In the genomic region with DNA sequence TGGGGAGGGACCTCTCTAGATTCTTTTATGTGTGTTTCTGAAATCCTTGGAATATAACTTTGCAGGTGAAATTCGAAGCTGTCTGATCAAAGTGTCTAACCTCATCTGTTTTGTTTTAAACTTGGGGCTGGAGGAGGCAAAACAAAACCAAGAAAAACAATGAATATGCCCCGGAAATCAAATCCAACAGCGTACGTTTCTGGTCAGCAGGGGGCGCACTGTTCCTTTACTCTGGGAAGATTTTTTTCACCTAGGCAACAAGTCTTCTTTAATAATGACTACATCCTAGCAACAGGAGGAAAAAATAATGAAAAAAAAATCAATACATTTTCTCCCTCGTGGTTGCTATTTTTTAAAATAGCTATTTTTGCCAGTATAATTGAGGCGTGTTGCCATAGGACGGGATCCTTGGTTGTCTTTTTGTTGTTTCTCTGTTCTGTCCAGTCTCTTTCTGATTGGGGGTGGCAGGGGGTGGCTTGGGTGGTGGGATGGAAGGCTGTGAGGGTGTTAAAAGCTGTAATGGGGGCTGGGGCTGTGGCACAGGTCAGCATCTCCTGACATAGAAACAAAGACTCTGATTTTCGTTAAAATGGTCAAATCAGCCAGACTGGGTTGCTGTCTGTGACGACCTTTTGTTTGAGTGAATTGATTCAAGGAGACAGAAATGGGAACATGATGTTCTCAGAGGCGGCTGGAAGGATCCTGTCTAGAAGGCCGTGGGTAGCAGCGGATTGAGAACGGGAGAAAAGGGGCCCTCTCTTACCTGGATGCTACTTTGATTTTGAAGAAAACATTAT, we compare ENCODE assay signal across 9 mouse cellular contexts. TPM values are rescaled to one million over a fixed set of nuclear protein-coding genes. Genes with fewer than 3 reads are reported as not detected.
DNase-seq lines count a peak whose midpoint lies in the region; ATAC-seq and TF ChIP-seq lines count a peak whose summit lies in the region.
"Had no signal": no experiment of that assay in that cellular context is flagged by ENCODE, and none has a peak within 500 bp of the region (broad histone marks: within the 10 kb centered on the region; RNA-seq: fewer than 3 reads in every experiment).

No protein-coding gene starts in this region.

- no peak overlapping the region for H3K4me2 ChIP-seq in heart, postnatal 0 days (ENCODE audit: low read depth, low read length)

- H3K36me3 ChIP-seq in ES-Bruce4 (ENCODE audit: control insufficient read depth, insufficient read depth, low read length, poor library complexity, severe bottlenecking): no peaks in the 10 kb centered on the region
- no peaks in the 10 kb centered on the region for H3K36me3 ChIP-seq in heart, postnatal 0 days (replicated peaks; ENCODE audit: control insufficient read depth, insufficient read depth, low read length)

- peak; percentile 48 to 54 for DNase-seq in adrenal gland, postnatal 4 days (ENCODE audit: low spot score in 2 of 2)
- peak; percentile 76 for DNase-seq in fibroblast of lung, adult 2 months (ENCODE audit: low read depth)
- DNase-seq in heart, postnatal 0 days (ENCODE audit: low spot score): peak; percentile 71
- DNase-seq in layer of hippocampus, adult 8-10 months (ENCODE audit: low spot score in 2 of 2): peak; percentile 69 to 89
- peak; percentile 86 for DNase-seq in lung, postnatal 36 days
- peak; percentile 84 to 90 for DNase-seq in right cerebral cortex, postnatal 10 days (ENCODE audit: low spot score in 2 of 2)
- DNase-seq in urinary bladder, postnatal 36 days (ENCODE audit: low spot score in 2 of 2): peak; percentile 63 to 69

- no peak overlapping the region for H3K27ac ChIP-seq in ES-Bruce4 (ENCODE audit: insufficient read depth, low read length)
- H3K27ac ChIP-seq in heart, postnatal 0 days (ENCODE audit: low read depth): no peak overlapping the region

- no peak overlapping the region for H3K9ac ChIP-seq in ES-Bruce4 (ENCODE audit: low read depth, poor library complexity, severe bottlenecking)
- no peak overlapping the region for H3K9ac ChIP-seq in heart, postnatal 0 days (replicated peaks; ENCODE audit: low read depth, low read length)

- H3K9me3 ChIP-seq in ES-Bruce4 (replicated peaks; ENCODE audit: control insufficient read depth, insufficient read depth, low read length, poor library complexity, severe bottlenecking): no peaks in the 10 kb centered on the region
- no peaks in the 10 kb centered on the region for H3K9me3 ChIP-seq in heart, postnatal 0 days (replicated peaks; ENCODE audit: control insufficient read depth, low read length)

- H3K4me3 ChIP-seq in ES-Bruce4 (ENCODE audit: low read depth, low read length): no peak overlapping the region
- no peak overlapping the region; the same call in 1 of the 2 replicates for H3K4me3 ChIP-seq in heart, postnatal 0 days (ENCODE audit: low read depth, low read length)

- peak; percentile 18 for TF ChIP-seq CTCF in ES-Bruce4 (IDR thresholded peaks at IDR 0.05; ENCODE audit: low read depth, low read length)
- TF ChIP-seq CTCF in heart, postnatal 0 days (IDR thresholded peaks at IDR 0.05; ENCODE audit: low read depth): peak; percentile 74

- H3K4me1 ChIP-seq in ES-Bruce4 (ENCODE audit: control insufficient read depth, insufficient read depth, low read length): no peaks in the 10 kb centered on the region
- no peaks in the 10 kb centered on the region for H3K4me1 ChIP-seq in heart, postnatal 0 days (ENCODE audit: control insufficient read depth, insufficient read depth)

- WGBS in heart, postnatal 0 days: 30% methylated on average over 14 of the region's 14 CpGs

- ATAC-seq in heart, postnatal 0 days (ENCODE audit: insufficient read depth, low read depth): no peak

- no peaks in the 10 kb centered on the region for H3K27me3 ChIP-seq in ES-Bruce4 (ENCODE audit: control insufficient read depth, insufficient read depth, low read length, poor library complexity, severe bottlenecking)
- H3K27me3 ChIP-seq in heart, postnatal 0 days (ENCODE audit: control insufficient read depth, insufficient read depth, low read length): no peaks in the 10 kb centered on the region

- TF ChIP-seq POLR2A in ES-Bruce4 (IDR thresholded peaks at IDR 0.05; ENCODE audit: insufficient read depth, low read length): no peak

- TF ChIP-seq EP300 in ES-Bruce4 (IDR thresholded peaks at IDR 0.05; ENCODE audit: insufficient read depth, low read depth, low read length): no peak
- no peak for TF ChIP-seq EP300 in heart, postnatal 0 days (IDR thresholded peaks at IDR 0.05; ENCODE audit: low read depth)

RNA-seq across cellular contexts. Expression of a gene that starts 5.8 kb away (rescaled TPM):
- polyA plus RNA-seq in ES-Bruce4 (2011; ENCODE audit: insufficient read depth, insufficient read length, low read depth, missing spikeins): not detected in 2 replicates
- 10 to 100 TPM in 1 of 2 experiments, under 1 TPM in 1; 0.76 to 23.6 TPM for total RNA-seq in adrenal gland, postnatal 4 days (2021)
- total RNA-seq in heart, postnatal 0 days (2014; rRNA removed; ENCODE audit: low replicate concordance): 1.6 and 4.5 TPM in 2 replicates
- 0.05 and 0.10 TPM in 2 replicates for polyA plus RNA-seq in heart, postnatal 0 days (2015; fragmentation: Nextera tagmentation; extraction: Ambion mirVana)
- total RNA-seq in layer of hippocampus, adult 8-10 months (2022): under 1 TPM; 0.13 to 0.89 (median 0.24) TPM

RNA-seq across cellular contexts. Expression of a gene that starts 43.2 kb away (rescaled TPM):
- polyA plus RNA-seq in ES-Bruce4 (2011; ENCODE audit: insufficient read depth, insufficient read length, low read depth, missing spikeins): 79.2 and 79.8 TPM in 2 replicates
- 10 to 100 TPM; 39.8 to 40.4 TPM for total RNA-seq in adrenal gland, postnatal 4 days (2021)
- 17.0 and 17.8 TPM in 2 replicates for total RNA-seq in heart, postnatal 0 days (2014; rRNA removed; ENCODE audit: low replicate concordance)
- 27.3 and 30.7 TPM in 2 replicates for polyA plus RNA-seq in heart, postnatal 0 days (2015; fragmentation: Nextera tagmentation; extraction: Ambion mirVana)
- total RNA-seq in layer of hippocampus, adult 8-10 months (2022): 10 to 100 TPM; 17.6 to 18.8 (median 18.3) TPM

RNA-seq across cellular contexts. Expression of a gene that starts 50.9 kb away (rescaled TPM):
- polyA plus RNA-seq in ES-Bruce4 (2011; ENCODE audit: insufficient read depth, insufficient read length, low read depth, missing spikeins): not detected in 2 replicates
- total RNA-seq in adrenal gland, postnatal 4 days (2021): under 1 TPM in 1 of 2 experiments, not detected in 1; 0.54 TPM
- not detected in 2 replicates for total RNA-seq in heart, postnatal 0 days (2014; rRNA removed; ENCODE audit: low replicate concordance)
- not detected in 2 replicates for polyA plus RNA-seq in heart, postnatal 0 days (2015; fragmentation: Nextera tagmentation; extraction: Ambion mirVana)
- total RNA-seq in layer of hippocampus, adult 8-10 months (2022): not detected
- polyA plus RNA-seq: lung, embryonic 16.5 days had no signal
